Mouse (Mus musculus) urinary bladder, adult 18-20 months (tissue): ENCODE results near the gene Gp5.
A peak's percentile ranks its signal among the peaks of the same experiment; 100 is the strongest.

Experiments used
- DNase-seq, 2 experiments: peaks; one replicate each; pipeline ENCODE4 v3.0.0; 2022; ENCODE audit warnings: low spot score in 2 of 2, mixed read lengths in 2 of 2

Gene Gp5

GRCm38 (mm10) chr16:30280676-30281297 lies 29.8 kb downstream of the Gp5 start:
- no peak for DNase-seq

- DNase-seq, result no peak
Observed at GRCm38 (mm10) chr16:30278406-30278805, 32.2 kb downstream of the Gp5 start.

GRCm38 (mm10) chr16:30275558-30276340 lies 34.8 kb downstream of the Gp5 start:
- no peak for DNase-seq

- DNase-seq, result no peak
Observed at GRCm38 (mm10) chr16:30273065-30273464, 37.5 kb downstream of the Gp5 start.

GRCm38 (mm10) chr16:30271941-30272595 lies 38.5 kb downstream of the Gp5 start:
- no peak for DNase-seq

GRCm38 (mm10) chr16:30271223-30271761 lies 39.3 kb downstream of the Gp5 start:
- DNase-seq, result no peak

- no peak for DNase-seq
Observed at GRCm38 (mm10) chr16:30267359-30267758, 43.2 kb downstream of the Gp5 start, which contains the start of gene Cpn2. Cpn2 (minus strand) TSS chr16:30267499.

- DNase-seq, result no peak
Observed at GRCm38 (mm10) chr16:30266561-30266960, 44.0 kb downstream of the Gp5 start.

GRCm38 (mm10) chr16:30265611-30266010 lies 45.0 kb downstream of the Gp5 start:
- no peak for DNase-seq

- DNase-seq, result no peak
Observed at GRCm38 (mm10) chr16:30263156-30263555, 47.4 kb downstream of the Gp5 start.

- DNase-seq, result peak; percentile 20 to 52
Observed at GRCm38 (mm10) chr16:30262664-30263063, 47.9 kb downstream of the Gp5 start.

GRCm38 (mm10) chr16:30262157-30262556 lies 48.4 kb downstream of the Gp5 start:
- no peak for DNase-seq

- DNase-seq, result no peak
Observed at GRCm38 (mm10) chr16:30261341-30261740, 49.2 kb downstream of the Gp5 start.

GRCm38 (mm10) chr16:30260012-30260635 lies 50.5 kb downstream of the Gp5 start:
- no peak for DNase-seq

GRCm38 (mm10) chr16:30259444-30259843 lies 51.1 kb downstream of the Gp5 start:
- no peak for DNase-seq

GRCm38 (mm10) chr16:30258441-30258840 lies 52.1 kb downstream of the Gp5 start:
- DNase-seq, result no peak

- DNase-seq, result no peak
Observed at GRCm38 (mm10) chr16:30257718-30258117, 52.9 kb downstream of the Gp5 start.
